Mouse (Mus musculus) myocyte (in vitro differentiated cells): ENCODE data around the gene Med15.

ENCODE experiments used
- CEBPB ChIP-seq: IDR thresholded peaks from 2 replicates; pipeline ENCODE4 v1.6.1; 2011; ENCODE audit warnings: mild to moderate bottlenecking, moderate library complexity; ENCODE audit not compliant: poor library complexity, insufficient read depth, severe bottlenecking
- E2F4 ChIP-seq: IDR thresholded peaks from one replicate; pipeline ENCODE4 v1.6.1; 2011; ENCODE audit warnings: mild to moderate bottlenecking, control low read depth, moderate library complexity; ENCODE audit not compliant: insufficient read depth
- MAX ChIP-seq: IDR thresholded peaks from one replicate; pipeline ENCODE4 v1.6.1; 2011; ENCODE audit warnings: low read depth, mild to moderate bottlenecking, control low read depth
- MYOD1 ChIP-seq, 3 experiments: IDR thresholded peaks; one replicate each; pipeline ENCODE4 v1.6.1; 2011; ENCODE audit warnings: control low read depth in 2 of 3, low read depth in 2 of 3, mild to moderate bottlenecking in 2 of 3, moderate library complexity in 1 of 3; ENCODE audit not compliant: insufficient read length in 2 of 3, control insufficient read depth in 1 of 3
- MYOG ChIP-seq, 3 experiments: IDR thresholded peaks; one replicate each; pipeline ENCODE4 v1.6.1; 2011; ENCODE audit warnings: control low read depth in 2 of 3, low read depth in 2 of 3, mild to moderate bottlenecking in 2 of 3; ENCODE audit not compliant: insufficient read length in 2 of 3, control insufficient read depth in 1 of 3, insufficient read depth in 1 of 3
- POLR2A ChIP-seq: IDR thresholded peaks from one replicate; pipeline ENCODE4 v1.6.1; 2011; ENCODE audit warnings: low read depth, mild to moderate bottlenecking, control low read depth, moderate library complexity; ENCODE audit not compliant: insufficient read length
- POLR2AphosphoS2 ChIP-seq: IDR thresholded peaks from one replicate; pipeline ENCODE4 v1.6.1; 2011; ENCODE audit warnings: low read depth, control low read depth; ENCODE audit not compliant: insufficient read length
- REST ChIP-seq: IDR thresholded peaks from one replicate; pipeline ENCODE4 v1.6.1; 2011; ENCODE audit warnings: mild to moderate bottlenecking, control low read depth, moderate library complexity; ENCODE audit not compliant: insufficient read depth, insufficient read length
- SRF ChIP-seq: IDR thresholded peaks from one replicate; pipeline ENCODE4 v1.6.1; 2011; ENCODE audit warnings: low read depth; ENCODE audit not compliant: control insufficient read depth, insufficient read length
- TCF12 ChIP-seq: IDR thresholded peaks from one replicate; pipeline ENCODE4 v1.6.1; 2011; ENCODE audit warnings: mild to moderate bottlenecking, control low read depth; ENCODE audit not compliant: poor library complexity, insufficient read depth, severe bottlenecking
- USF1 ChIP-seq: IDR thresholded peaks from one replicate; pipeline ENCODE4 v1.6.1; 2011; ENCODE audit warnings: low read depth, mild to moderate bottlenecking, control low read depth, moderate library complexity

- TF ChIP-seq USF1 (no peak), POLR2A (no peak), REST (no peak), POLR2AphosphoS2 (no peak), MAX (no peak), SRF (no peak), MYOG (IDR thresholded peaks at IDR 0.05; ENCODE audit: control insufficient read depth in 1 of 3, insufficient read depth in 1 of 3, insufficient read length in 2 of 3, low read depth in 2 of 3) (no peak), E2F4 (no peak), CEBPB (no peak), MYOD1 (IDR thresholded peaks at IDR 0.05; ENCODE audit: control insufficient read depth in 1 of 3, insufficient read length in 2 of 3, low read depth in 2 of 3) (no peak), TCF12 (no peak)
These were observed 47.0 kb upstream of the Med15 start for GRCm38 (mm10) chr16:17779692-17780091.
